Mouse (Mus musculus) heart, embryonic 14.5 days (tissue): Measurements from ENCODE around the gene Hdhd5. TPM values are rescaled to one million over a fixed set of nuclear protein-coding genes. Genes with fewer than 3 reads are reported as not detected.

Experiments
- ATAC-seq: fragments of 200-750 bp; cut with Nextera tagmentation; 2 replicates; pipeline ENCODE4 v1.8.0; 2017; ENCODE audit warnings: low read depth, moderate TSS enrichment; ENCODE audit not compliant: insufficient number of reproducible peaks, insufficient read depth, low FRiP score
- H3K27ac ChIP-seq, 2 experiments: fragments of 200-500 bp in 1 of 2; fragments of 300-500 bp in 1 of 2; sonication (generic) in 1 of 2; replicated peaks in 1 of 2; 2 replicates each; pipeline ENCODE4 v1.5.1; 2012 to 2014; ENCODE audit warnings: low read depth in 2 of 2, low read length in 2 of 2, control low read depth in 1 of 2, mild to moderate bottlenecking in 1 of 2, mixed read lengths in 1 of 2; ENCODE audit not compliant: control insufficient read depth in 1 of 2, insufficient read depth in 1 of 2
- H3K27me3 ChIP-seq: fragments of 300-500 bp; sonication (generic); 2 replicates; pipeline ENCODE4 v1.6.1; 2014; ENCODE audit warnings: mild to moderate bottlenecking, low read length, control low read depth; ENCODE audit not compliant: control insufficient read depth, insufficient read depth
- H3K36me3 ChIP-seq: fragments of 300-500 bp; sonication (generic); 2 replicates; pipeline ENCODE4 v1.6.1; 2014; ENCODE audit warnings: mild to moderate bottlenecking, control low read depth, low read length, mixed read lengths; ENCODE audit not compliant: control insufficient read depth, insufficient read depth
- H3K4me1 ChIP-seq, 2 experiments: fragments of 200-500 bp in 1 of 2; fragments of 300-500 bp in 1 of 2; sonication (generic) in 1 of 2; 2 replicates each; pipeline ENCODE4 v1.6.1; 2012 to 2014; ENCODE audit warnings: low read length in 2 of 2, control low read depth in 1 of 2, mixed read lengths in 1 of 2; ENCODE audit not compliant: control insufficient read depth in 2 of 2, insufficient read depth in 2 of 2
- H3K4me2 ChIP-seq: fragments of 300-500 bp; sonication (generic); 2 replicates; pipeline ENCODE4 v1.6.1; 2014; ENCODE audit warnings: mild to moderate bottlenecking, low read length
- H3K4me3 ChIP-seq, 2 experiments: fragments of 200-500 bp in 1 of 2; fragments of 300-500 bp in 1 of 2; sonication (generic) in 1 of 2; 2 replicates each; pipeline ENCODE4 v1.5.1; 2012 to 2014; ENCODE audit warnings: low read length in 2 of 2, mild to moderate bottlenecking in 2 of 2, control low read depth in 1 of 2, low read depth in 1 of 2, moderate library complexity in 1 of 2; ENCODE audit not compliant: control insufficient read depth in 1 of 2, insufficient read depth in 1 of 2
- H3K9ac ChIP-seq: fragments of 300-500 bp; sonication (generic); 2 replicates; pipeline ENCODE4 v1.6.1; 2014; ENCODE audit warnings: mild to moderate bottlenecking, low read length
- H3K9me3 ChIP-seq: fragments of 300-500 bp; sonication (generic); 2 replicates; pipeline ENCODE4 v1.6.1; 2016; ENCODE audit warnings: low read length, control low read depth; ENCODE audit not compliant: control insufficient read depth
- WGBS: fragments of 180-500 bp; shearing (Covaris S2); extraction: QIAGEN DNeasy Blood & Tissue Kit; methylation state at CpG from one replicate; pipeline ENCODE4 v1.1.7; 2014; 5-methylcytosine and 5-hydroxymethylcytosine counted together
- polyA plus RNA-seq: library from polyadenylated mRNA; unstranded; fragments of >200 nt; fragmentation: Nextera tagmentation; extraction: Ambion mirVana; gene quantifications from 2 replicates; pipeline ENCODE4 v1.2.1, GENCODE M21; 2014

The Hdhd5 gene
- polyA plus RNA-seq, 1 experiment from 2014 or later = 14.1 TPM

DNA sequence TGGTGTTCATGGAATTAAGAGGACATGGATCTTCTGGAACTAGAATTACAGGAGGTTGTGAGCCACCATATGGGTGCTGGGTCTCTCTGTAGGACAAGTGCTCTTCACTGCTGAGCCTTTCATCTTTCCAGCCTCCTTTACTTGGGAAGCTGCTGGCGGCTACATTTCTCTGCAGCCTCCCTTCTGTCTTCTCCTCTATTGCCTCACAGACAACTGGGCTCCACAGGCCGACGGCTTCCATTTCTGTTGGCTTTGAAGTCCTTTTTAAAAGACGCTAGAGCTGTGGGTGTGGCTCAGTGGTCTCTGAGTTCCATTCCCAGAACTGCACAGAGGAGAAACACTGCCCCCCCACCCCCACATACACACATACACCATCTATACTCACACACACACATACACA lies 65.7 kb downstream of the Hdhd5 start:
- H3K4me3 ChIP-seq = no peak overlapping the region
- H3K9me3 ChIP-seq = no peaks in the 10 kb centered on the region
- H3K36me3 ChIP-seq = no peaks in the 10 kb centered on the region
- H3K27ac ChIP-seq = no peak overlapping the region
- H3K27me3 ChIP-seq = peaks cover 29% of the 10 kb centered on the region
- peaks cover 14 to 23% of the 10 kb centered on the region in 2 experiments for H3K4me1 ChIP-seq
- H3K9ac ChIP-seq = no peak overlapping the region
- no peak for ATAC-seq
- 70% methylated on average over 4 of the region's 4 CpGs for WGBS
- H3K4me2 ChIP-seq = no peak overlapping the region

DNA sequence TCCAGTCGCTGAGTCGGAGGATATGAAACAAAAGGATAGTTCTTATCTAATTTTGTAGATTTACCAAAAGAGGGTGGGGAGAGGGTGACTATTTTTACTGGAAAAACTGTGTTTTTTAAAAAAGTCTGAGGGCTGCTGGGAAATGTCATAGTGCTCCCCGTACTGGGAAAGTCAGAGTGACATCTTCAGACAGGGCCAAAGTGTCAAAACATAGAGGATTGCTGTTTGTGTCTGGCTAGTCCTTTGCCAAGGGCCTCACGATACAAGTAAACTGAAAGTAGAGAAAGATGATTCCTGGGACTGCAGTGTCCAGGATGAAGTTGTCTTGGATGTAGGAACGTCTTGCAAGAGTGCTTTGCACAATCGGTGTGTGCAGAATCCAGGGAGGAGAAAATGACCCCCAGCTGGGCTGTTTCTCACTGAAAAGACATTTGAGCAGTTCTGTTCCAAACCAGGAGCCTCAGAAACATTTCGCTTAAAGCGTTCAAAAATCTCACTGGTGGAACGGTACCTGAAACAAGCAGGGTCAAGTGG lies 66.6 kb downstream of the Hdhd5 start:
- no peak overlapping the region for H3K27ac ChIP-seq
- H3K9me3 ChIP-seq = no peaks in the 10 kb centered on the region
- no peak for ATAC-seq
- peaks cover 8 to 14% of the 10 kb centered on the region in 2 experiments for H3K4me1 ChIP-seq
- H3K4me2 ChIP-seq = peak overlapping the region; percentile 84
- no peak overlapping the region for H3K9ac ChIP-seq
- peaks cover 29% of the 10 kb centered on the region for H3K27me3 ChIP-seq
- peak overlapping the region in 1 of 2 experiments; percentile 60; a peak in 3 of 4 replicates for H3K4me3 ChIP-seq
- 58% methylated on average over 9 of the region's 9 CpGs for WGBS
- H3K36me3 ChIP-seq = no peaks in the 10 kb centered on the region

GRCm38 (mm10) chr6:120463884-120464283 lies 67.2 kb downstream of the Hdhd5 start:
- no peaks in the 10 kb centered on the region for H3K9me3 ChIP-seq
- H3K4me1 ChIP-seq = peaks cover 8 to 13% of the 10 kb centered on the region in 2 experiments
- H3K4me2 ChIP-seq = peak overlapping the region; percentile 84
- WGBS = 3% methylated on average over 11 of the region's 11 CpGs
- no peak overlapping the region for H3K27ac ChIP-seq
- H3K9ac ChIP-seq = peak overlapping the region; percentile 71
- no peaks in the 10 kb centered on the region for H3K36me3 ChIP-seq
- H3K27me3 ChIP-seq = peaks cover 29% of the 10 kb centered on the region
- no peak for ATAC-seq
- H3K4me3 ChIP-seq = peak overlapping the region; percentile 60 to 82

DNA sequence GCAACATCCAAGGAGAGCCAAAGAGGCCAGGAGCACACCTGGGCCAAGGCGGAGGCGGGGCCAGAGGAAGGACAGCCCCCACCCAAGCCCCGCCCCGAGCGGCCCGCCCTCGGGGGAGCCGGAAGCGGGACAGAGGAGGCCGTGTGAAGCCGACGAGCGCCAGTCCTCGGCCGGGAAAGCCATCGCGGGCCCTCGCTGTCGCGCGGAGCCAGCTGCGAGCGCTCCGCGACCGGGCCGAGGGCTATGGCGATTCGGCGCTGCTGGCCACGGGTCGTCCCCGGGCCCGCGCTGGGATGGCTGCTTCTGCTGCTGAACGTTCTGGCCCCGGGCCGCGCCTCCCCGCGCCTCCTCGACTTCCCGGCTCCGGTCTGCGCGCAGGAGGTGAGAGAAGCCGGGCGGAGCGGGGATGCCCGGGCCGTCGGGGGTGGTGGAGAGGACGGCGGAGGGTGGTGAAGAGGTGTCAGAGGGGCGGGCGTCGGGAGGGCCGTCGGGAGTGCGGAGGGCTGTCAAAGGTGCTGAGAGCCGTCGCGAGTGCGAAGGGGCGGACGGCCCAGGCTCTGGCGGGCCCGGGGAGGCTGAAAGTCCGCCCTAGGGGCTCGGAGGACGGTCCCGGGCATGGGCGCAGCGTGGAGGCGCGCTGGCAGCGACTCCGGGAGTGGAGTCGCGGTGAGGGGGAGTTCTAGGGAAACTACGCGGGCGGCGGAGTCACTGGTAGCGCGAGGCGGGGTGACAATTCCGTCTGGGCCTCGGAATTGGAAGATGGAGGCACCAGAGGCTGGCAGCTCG lies 67.8 kb downstream of the Hdhd5 start, which contains the start of gene Il17ra:
Gene Il17ra (plus strand): TSS at position 162 of the 786 bp plus-strand sequence.
- Histone ChIP-seq H3K27me3 (peaks cover 29% of the 10 kb centered on the region), H3K4me2 (peak within 1 kb of the TSS; percentile 84), H3K9ac (peak within 1 kb of the TSS; percentile 71), H3K36me3 (no peaks in the 10 kb centered on the region), H3K9me3 (no peaks in the 10 kb centered on the region), H3K4me3 (peak within 1 kb of the TSS; percentile 60 to 82), H3K27ac (no peak within 1 kb of the TSS), H3K4me1 (peaks cover 8 to 13% of the 10 kb centered on the region in 2 experiments)
- ATAC-seq = peak; percentile 58
- under 1% methylated on average over 90 of the region's 90 CpGs for WGBS

DNA sequence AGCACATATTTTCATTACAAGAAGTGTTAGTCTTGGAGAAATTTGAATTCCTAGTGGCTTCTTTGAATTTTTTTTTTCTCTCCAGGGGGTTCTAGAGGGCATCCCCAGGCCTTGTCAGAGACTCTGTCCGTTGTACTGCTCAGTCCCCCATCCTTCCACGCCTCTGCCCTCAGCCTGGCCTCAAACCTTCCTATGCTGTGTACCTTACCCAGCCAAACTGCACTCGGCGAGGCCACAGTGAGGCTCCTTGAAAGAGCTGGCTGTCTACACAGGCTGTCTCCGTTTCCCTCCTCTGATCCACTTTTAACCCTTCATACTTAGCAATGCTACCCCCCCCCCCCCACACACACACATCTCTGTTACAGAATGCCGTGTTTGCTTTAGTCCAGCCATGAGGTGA lies 68.9 kb downstream of the Hdhd5 start:
- H3K9me3 ChIP-seq = no peaks in the 10 kb centered on the region
- H3K4me2 ChIP-seq = no peak overlapping the region
- peaks cover 29% of the 10 kb centered on the region for H3K27me3 ChIP-seq
- no peak overlapping the region for H3K9ac ChIP-seq
- peaks cover 8 to 13% of the 10 kb centered on the region in 2 experiments for H3K4me1 ChIP-seq
- ATAC-seq = no peak
- H3K36me3 ChIP-seq = no peaks in the 10 kb centered on the region
- no peak overlapping the region for H3K27ac ChIP-seq
- H3K4me3 ChIP-seq = no peak overlapping the region
- WGBS = 43% methylated on average over 6 of the region's 6 CpGs

- peaks cover 8 to 13% of the 10 kb centered on the region in 2 experiments for H3K4me1 ChIP-seq
- no peak overlapping the region for H3K4me3 ChIP-seq
- H3K9me3 ChIP-seq = no peaks in the 10 kb centered on the region
- ATAC-seq = no peak
- H3K27ac ChIP-seq = no peak overlapping the region
- H3K4me2 ChIP-seq = no peak overlapping the region
- no peaks in the 10 kb centered on the region for H3K36me3 ChIP-seq
- 60% methylated on average over 15 of the region's 15 CpGs for WGBS
- H3K9ac ChIP-seq = no peak overlapping the region
- peaks cover 29% of the 10 kb centered on the region for H3K27me3 ChIP-seq
Measured at GRCm38 (mm10) chr6:120461217-120461616, 69.9 kb downstream of the Hdhd5 start.
